Mouse (Mus musculus) layer of hippocampus, adult 9-10 months (tissue): ENCODE measurements at regions not wholly inside any gene's neighbourhood (a gene's known extent, or its start where the extent isn't known, plus 50 kb on each side); places are given as distances from the start of the nearest gene placed in this dataset.
A peak's percentile ranks its signal among the peaks of the same experiment; 100 is the strongest.

ENCODE experiments used
- DNase-seq: peaks from one replicate; pipeline ENCODE4 v3.0.0; 2022; ENCODE audit warnings: low spot score

GRCm38 (mm10) chr1:169051085-169051862 is 480.0 kb downstream of the Nuf2 start:
- no peak for DNase-seq

- DNase-seq: no peak
These were observed 481.4 kb downstream of the Nuf2 start for GRCm38 (mm10) chr1:169049846-169050245.

GRCm38 (mm10) chr1:169046791-169047525 is 484.3 kb downstream of the Nuf2 start:
- no peak for DNase-seq

- no peak for DNase-seq
These were observed 497.7 kb downstream of the Nuf2 start for GRCm38 (mm10) chr1:169033517-169033916.

- no peak for DNase-seq
These were observed 499.3 kb downstream of the Nuf2 start for GRCm38 (mm10) chr1:169031849-169032542.

- no peak for DNase-seq
These were observed 503.6 kb downstream of the Nuf2 start for GRCm38 (mm10) chr1:169027706-169028105.

- DNase-seq: no peak
These were observed 504.0 kb downstream of the Nuf2 start for GRCm38 (mm10) chr1:169027241-169027640.

GRCm38 (mm10) chr1:169024531-169024930 is 506.7 kb downstream of the Nuf2 start:
- no peak for DNase-seq

- DNase-seq: peak; percentile 51
These were observed 539.6 kb downstream of the Nuf2 start for GRCm38 (mm10) chr1:168991506-168992244.

GRCm38 (mm10) chr1:168975037-168975698 is 543.1 kb upstream of the Pbx1 start:
- no peak for DNase-seq

- no peak for DNase-seq
These were observed 537.3 kb upstream of the Pbx1 start for GRCm38 (mm10) chr1:168969402-168969801.

- no peak for DNase-seq
These were observed 535.3 kb upstream of the Pbx1 start for GRCm38 (mm10) chr1:168967334-168967733.

GRCm38 (mm10) chr1:168964467-168964904 is 532.4 kb upstream of the Pbx1 start:
- no peak for DNase-seq

GRCm38 (mm10) chr1:168950947-168951346 is 518.9 kb upstream of the Pbx1 start:
- no peak for DNase-seq

GRCm38 (mm10) chr1:168924100-168924815 is 492.2 kb upstream of the Pbx1 start:
- no peak for DNase-seq

- DNase-seq: no peak
These were observed 486.4 kb upstream of the Pbx1 start for GRCm38 (mm10) chr1:168918331-168919076.

GRCm38 (mm10) chr1:168908684-168909175 is 476.7 kb upstream of the Pbx1 start:
- no peak for DNase-seq

- no peak for DNase-seq
These were observed 476.1 kb upstream of the Pbx1 start for GRCm38 (mm10) chr1:168908192-168908591.

- DNase-seq: no peak
These were observed 466.4 kb upstream of the Pbx1 start for GRCm38 (mm10) chr1:168898483-168898882.

- no peak for DNase-seq
These were observed 429.5 kb upstream of the Pbx1 start for GRCm38 (mm10) chr1:168861577-168861976.
